Mouse (Mus musculus) embryonic stem cell, embryonic (primary cell): Measurements from ENCODE around the gene Rnh1.

Experiments used
- CTCF ChIA-PET, 4 experiments: fragments of 300-600 bp in 2 of 4; fragments of 350-600 bp in 2 of 4; sonication (Branson Sonifier 250); formaldehyde crosslinking; loops; one replicate each; lab custom pipeline; 2022; ENCODE audit warnings: inconsistent platforms in 2 of 4; lab: Charles Lee
- POLR2A ChIA-PET, 4 experiments: fragments of 300-600 bp in 2 of 4; fragments of 350-600 bp in 2 of 4; sonication (Branson Sonifier 250); formaldehyde crosslinking; loops; one replicate each; lab custom pipeline; 2022; ENCODE audit warnings: antibody characterized with exemption in 4 of 4, inconsistent platforms in 1 of 4; lab: Charles Lee

The Rnh1 gene

GRCm38 (mm10) chr7:141213605-141214235 lies 41.1 kb upstream of the Rnh1 start, which contains the start of gene Lmntd2:
TSS of gene Lmntd2 (minus strand) at chr7:141214080.
- CTCF ChIA-PET, result interaction anchor here in 2 of 4 experiments (0.6 to 1.1 kb wide), 2 partner anchors 14 to 18 kb away, joined by 3 read pairs; no protein-coding TSS in a partner anchor
- POLR2A ChIA-PET, result interaction anchor here (0.6 to 10.6 kb wide), 11 partner anchors 8 to 219 kb away, joined by 3 to 158 read pairs (median 4); partner anchors contain the start of genes Hras (in 2 of the 4), Lrrc56 (in 2 of the 4), Phrf1 (in 1 of the 4) and Sigirr (in 1 of the 4)

- CTCF ChIA-PET, result interaction anchor here in 1 of 4 experiments (1.1 kb wide), 1 partner anchor 15 kb away, joined by 3 read pairs; no protein-coding TSS in a partner anchor
- POLR2A ChIA-PET, result interaction anchor here in 3 of 4 experiments (0.8 to 1.2 kb wide), 7 partner anchors 8 to 218 kb away, joined by 3 to 4 read pairs (median 3); partner anchors contain the start of genes Hras (in 1 of the 3) and Lrrc56 (in 1 of the 3)
Observed at GRCm38 (mm10) chr7:141213133-141213532, 40.5 kb upstream of the Rnh1 start.

GRCm38 (mm10) chr7:141210606-141211131 lies 38.0 kb upstream of the Rnh1 start:
- POLR2A ChIA-PET, result interaction anchor here in 1 of 4 experiments (0.9 to 2.1 kb wide), 2 partner anchors 17 to 58 kb away, joined by 3 to 7 read pairs; partner anchors contain the start of genes Hras and Lrrc56
- CTCF ChIA-PET, result no interaction called here

GRCm38 (mm10) chr7:141210137-141210536 lies 37.5 kb upstream of the Rnh1 start:
- ChIA-PET CTCF (no interaction called here), POLR2A (interaction anchor here in 1 of 4 experiments (0.9 to 2.1 kb wide), 2 partner anchors 17 to 59 kb away, joined by 3 to 7 read pairs; partner anchors contain the start of genes Hras and Lrrc56)

GRCm38 (mm10) chr7:141209526-141209925 lies 36.9 kb upstream of the Rnh1 start:
- ChIA-PET CTCF (no interaction called here), POLR2A (interaction anchor here in 1 of 4 experiments (1.4 to 2.1 kb wide), 2 partner anchors 16 to 72 kb away, joined by 3 to 7 read pairs; partner anchors contain the start of genes Hras and Lrrc56)

- ChIA-PET POLR2A (interaction anchor here in 3 of 4 experiments (0.6 to 3.7 kb wide), 8 partner anchors 8 to 189 kb away, joined by 3 to 27 read pairs (median 4); partner anchors contain the start of genes Hras (in 2 of the 3), Lrrc56 (in 2 of the 3), Rassf7 (in 2 of the 3) and Lmntd2 (in 1 of the 3)), CTCF (interaction anchor here in 1 of 4 experiments (1.4 kb wide), 1 partner anchor 189 kb away, joined by 3 read pairs; no protein-coding TSS in a partner anchor)
Observed at GRCm38 (mm10) chr7:141206182-141206937, 33.7 kb upstream of the Rnh1 start.

- ChIA-PET CTCF (interaction anchor here in 1 of 4 experiments (1.4 kb wide), 1 partner anchor 190 kb away, joined by 3 read pairs; no protein-coding TSS in a partner anchor), POLR2A (interaction anchor here in 3 of 4 experiments (0.9 to 3.7 kb wide), 9 partner anchors 8 to 106 kb away, joined by 3 to 27 read pairs (median 3); partner anchors contain the start of genes Hras (in 2 of the 3), Lrrc56 (in 2 of the 3), Rassf7 (in 2 of the 3) and Lmntd2 (in 1 of the 3))
Observed at GRCm38 (mm10) chr7:141205504-141205903, 32.8 kb upstream of the Rnh1 start.

- POLR2A ChIA-PET, result interaction anchor here in 3 of 4 experiments (1.2 to 3.7 kb wide), 6 partner anchors 8 to 17 kb away, joined by 3 to 27 read pairs (median 4); partner anchors contain the start of genes Rassf7 (in 2 of the 3), Hras (in 1 of the 3) and Lrrc56 (in 1 of the 3)
- CTCF ChIA-PET, result interaction anchor here in 1 of 4 experiments (2.1 kb wide), 1 partner anchor 10 kb away, joined by 5 read pairs; the partner anchor contains the start of genes Hras and Lrrc56
Observed at GRCm38 (mm10) chr7:141204546-141204945, 31.9 kb upstream of the Rnh1 start.

- ChIA-PET POLR2A (interaction anchor here in 2 of 4 experiments (0.6 to 1.6 kb wide), 3 partner anchors 16 to 311 kb away, joined by 3 to 5 read pairs (median 4); no protein-coding TSS in a partner anchor), CTCF (interaction anchor here in 3 of 4 experiments (0.6 to 1.1 kb wide), 4 partner anchors 30 to 231 kb away, joined by 3 to 7 read pairs (median 4); partner anchors contain the start of gene Ifitm1 (in 1 of the 3))
Observed at GRCm38 (mm10) chr7:141198121-141198520, 25.5 kb upstream of the Rnh1 start.

GRCm38 (mm10) chr7:141196619-141197282 lies 24.1 kb upstream of the Rnh1 start:
- ChIA-PET POLR2A (interaction anchor here (0.7 to 2.7 kb wide), 7 partner anchors 17 to 92 kb away, joined by 3 to 14 read pairs (median 5); partner anchors contain the start of gene Rassf7 (in 3 of the 4)), CTCF (interaction anchor here in 3 of 4 experiments (0.6 to 0.9 kb wide), 3 partner anchors 10 to 392 kb away, joined by 3 read pairs; no protein-coding TSS in a partner anchor)

- ChIA-PET CTCF (interaction anchor here in 1 of 4 experiments (0.6 kb wide), 2 partner anchors 9 to 18 kb away, joined by 3 read pairs; partner anchors contain the start of gene Lmntd2), POLR2A (interaction anchor here in 3 of 4 experiments (1.0 to 4.9 kb wide), 7 partner anchors 9 to 96 kb away, joined by 3 to 84 read pairs (median 5); partner anchors contain the start of gene Rassf7 (in 3 of the 3))
Observed at GRCm38 (mm10) chr7:141195754-141196153, 23.1 kb upstream of the Rnh1 start.

- CTCF ChIA-PET, result interaction anchor here in 2 of 4 experiments (1.0 to 1.6 kb wide), 6 partner anchors 9 to 287 kb away, joined by 3 to 9 read pairs (median 5); partner anchors contain the start of gene Phrf1 (in 1 of the 2)
- POLR2A ChIA-PET, result interaction anchor here in 3 of 4 experiments (0.8 to 4.9 kb wide), 25 partner anchors 11 to 338 kb away, joined by 3 to 84 read pairs (median 5); partner anchors contain the start of genes Rassf7 (in 2 of the 3), Rnh1 (in 2 of the 3), Gm45785 (in 1 of the 3) and Pgghg (in 1 of the 3)
Observed at GRCm38 (mm10) chr7:141194830-141195229, 22.2 kb upstream of the Rnh1 start.

- POLR2A ChIA-PET, result interaction anchor here (0.6 to 4.9 kb wide), 57 partner anchors 9 to 1079 kb away, joined by 3 to 84 read pairs (median 4); partner anchors contain the start of genes Rassf7 (in 4 of the 4), Phrf1 (in 2 of the 4), Ptdss2 (in 2 of the 4) and Rnh1 (in 2 of the 4)
Observed at GRCm38 (mm10) chr7:141194409-141194808, 21.8 kb upstream of the Rnh1 start.

GRCm38 (mm10) chr7:141193948-141194347 lies 21.3 kb upstream of the Rnh1 start, which contains the start of the genes Hras and Lrrc56:
TSS of gene Hras (minus strand) at chr7:141194005.
TSS of gene Lrrc56 (plus strand) at chr7:141194157.
- CTCF ChIA-PET, result interaction anchor here (0.5 to 2.2 kb wide), 12 partner anchors 10 to 286 kb away, joined by 3 to 9 read pairs (median 5); partner anchors contain the start of genes Phrf1 (in 1 of the 4), Ptdss2 (in 1 of the 4) and Rassf7 (in 1 of the 4)
- POLR2A ChIA-PET, result interaction anchor here (0.6 to 4.9 kb wide), 66 partner anchors 9 to 1079 kb away, joined by 3 to 84 read pairs (median 4); partner anchors contain the start of genes Rassf7 (in 4 of the 4), Phrf1 (in 2 of the 4), Ptdss2 (in 2 of the 4) and Rnh1 (in 2 of the 4)

More at GRCm38 (mm10) chr7:141194409-141194808, 21.8 kb upstream of the Rnh1 start:
- CTCF ChIA-PET, result interaction anchor here (0.5 to 2.2 kb wide), 12 partner anchors 10 to 286 kb away, joined by 3 to 9 read pairs (median 5); partner anchors contain the start of genes Phrf1 (in 1 of the 4), Ptdss2 (in 1 of the 4) and Rassf7 (in 1 of the 4)

- ChIA-PET POLR2A (interaction anchor here (0.6 to 4.9 kb wide), 56 partner anchors 9 to 709 kb away, joined by 3 to 84 read pairs (median 4); partner anchors contain the start of genes Rassf7 (in 4 of the 4), Phrf1 (in 2 of the 4), Ptdss2 (in 2 of the 4) and Rnh1 (in 2 of the 4)), CTCF (interaction anchor here in 3 of 4 experiments (0.6 to 2.2 kb wide), 11 partner anchors 11 to 285 kb away, joined by 3 to 9 read pairs (median 5); partner anchors contain the start of genes Phrf1 (in 1 of the 3), Ptdss2 (in 1 of the 3) and Rassf7 (in 1 of the 3))
Observed at GRCm38 (mm10) chr7:141193348-141193856, 20.7 kb upstream of the Rnh1 start.
